Mouse (Mus musculus): ENCODE results near the gene Esrrg. TPM values are rescaled to one million over a fixed set of nuclear protein-coding genes. Genes with fewer than 3 reads are reported as not detected.

Gene Esrrg
- polyA plus RNA-seq, 1 experiment from 2014 or later, result 1.8 TPM

DNA sequence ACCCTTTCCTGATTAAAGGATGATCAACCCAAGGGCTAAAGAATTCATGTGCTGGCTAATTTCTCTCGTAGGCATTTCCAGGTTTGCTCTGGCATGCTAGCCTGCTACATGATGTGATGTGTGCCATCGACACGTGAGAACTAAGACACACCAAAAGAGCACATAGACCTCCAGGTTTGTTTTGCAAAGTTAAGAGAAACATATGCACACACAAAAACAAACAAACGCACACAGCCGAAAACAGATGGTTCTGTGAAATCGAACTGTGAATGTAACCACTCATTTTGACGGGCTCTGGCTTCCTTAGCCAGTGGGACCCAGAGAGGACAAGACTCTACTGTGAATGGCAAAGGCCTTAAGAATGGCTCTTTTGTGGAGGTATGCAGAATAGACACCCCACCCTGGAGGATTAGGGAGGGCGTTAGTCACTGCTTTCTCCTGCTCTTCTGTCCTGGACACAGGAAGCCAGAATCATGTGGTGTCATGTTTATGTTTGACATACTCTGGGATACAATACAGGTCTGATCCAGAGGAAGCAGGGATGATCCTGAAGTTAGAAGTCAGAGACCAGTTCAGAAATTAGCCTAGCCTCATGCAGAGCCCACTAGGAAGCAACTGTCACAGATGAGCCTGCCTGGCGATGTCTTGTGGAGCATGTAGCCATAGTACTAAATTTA, 217.0 kb downstream of the Esrrg start:
- Histone ChIP-seq H3K9ac (no peak overlapping the region), H3K4me3 (ENCODE audit: low read depth, low read length) (no peak overlapping the region), H3K4me1 (ENCODE audit: insufficient read depth) (peaks cover 10% of the 10 kb centered on the region; the same call in 1 of the 2 replicates), H3K4me2 (no peak overlapping the region), H3K27me3 (ENCODE audit: insufficient read depth, low read length) (no peaks in the 10 kb centered on the region), H3K9me3 (ENCODE audit: low read depth, low read length) (no peaks in the 10 kb centered on the region), H3K27ac (ENCODE audit: low read depth) (no peak overlapping the region; the same call in 1 of the 2 replicates), H3K36me3 (ENCODE audit: insufficient read depth) (no peaks in the 10 kb centered on the region)
- WGBS, result 72% methylated on average over 9 of the region's 9 CpGs
- no peak for DNase-seq
- peak; percentile 19; the same call in 1 of the 2 replicates for ATAC-seq (ENCODE audit: insufficient read depth)
- TF ChIP-seq CTCF (IDR thresholded peaks at IDR 0.05; ENCODE audit: low read depth), result no peak

DNA sequence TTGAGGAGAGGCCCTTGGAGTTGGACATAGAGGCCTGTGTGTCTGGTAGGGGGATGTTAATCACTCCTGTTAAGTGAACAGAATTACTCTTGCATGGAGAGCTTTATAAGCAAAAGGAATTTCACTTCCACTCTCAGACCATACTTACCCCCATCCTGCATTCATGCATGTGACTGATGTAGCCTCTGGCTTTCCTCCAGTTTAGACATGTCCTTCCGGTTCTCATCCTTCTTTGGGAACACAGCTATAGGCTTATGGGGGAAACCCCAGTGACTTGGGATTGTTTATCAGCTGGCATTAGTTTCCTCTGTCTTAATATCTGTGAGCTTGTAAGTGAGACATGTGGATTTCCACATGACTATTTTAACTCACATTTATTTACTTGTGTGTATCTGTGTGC, 217.5 kb downstream of the Esrrg start:
- Histone ChIP-seq H3K27ac (ENCODE audit: low read depth) (no peak overlapping the region; the same call in 1 of the 2 replicates), H3K4me3 (ENCODE audit: low read depth, low read length) (no peak overlapping the region), H3K36me3 (ENCODE audit: insufficient read depth) (no peaks in the 10 kb centered on the region), H3K27me3 (ENCODE audit: insufficient read depth, low read length) (no peaks in the 10 kb centered on the region), H3K4me1 (ENCODE audit: insufficient read depth) (peaks cover 10% of the 10 kb centered on the region; the same call in 1 of the 2 replicates), H3K9ac (no peak overlapping the region), H3K4me2 (no peak overlapping the region), H3K9me3 (ENCODE audit: low read depth, low read length) (no peaks in the 10 kb centered on the region)
- 43% methylated on average over 1 of the region's 1 CpGs for WGBS
- peak; percentile 77 for DNase-seq
- peak; percentile 81 for ATAC-seq (ENCODE audit: insufficient read depth)
- TF ChIP-seq CTCF (IDR thresholded peaks at IDR 0.05; ENCODE audit: low read depth), result no peak

DNA sequence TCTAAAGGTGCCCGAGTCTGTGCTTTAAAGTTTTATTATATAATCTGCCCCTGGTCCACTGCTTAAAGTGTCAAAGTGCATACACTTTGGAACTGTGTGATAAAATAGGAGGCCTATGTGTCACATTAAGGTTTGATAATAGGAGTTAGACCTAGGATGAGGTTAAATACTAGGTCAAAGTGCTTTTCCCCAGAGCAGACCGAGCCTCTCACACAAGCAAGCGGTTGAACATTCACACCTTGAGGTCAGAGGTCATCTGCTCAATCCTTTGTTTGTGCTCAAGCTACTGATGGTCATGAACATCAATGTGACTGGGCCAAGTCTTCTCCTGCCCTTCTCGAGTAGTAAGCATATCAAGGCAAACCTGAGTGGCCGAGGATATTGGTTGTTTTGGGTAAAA, 218.3 kb downstream of the Esrrg start:
- H3K27ac ChIP-seq (ENCODE audit: low read depth), result no peak overlapping the region
- no peaks in the 10 kb centered on the region for H3K27me3 ChIP-seq (ENCODE audit: insufficient read depth, low read length)
- peaks cover 10% of the 10 kb centered on the region; the same call in 1 of the 2 replicates for H3K4me1 ChIP-seq (ENCODE audit: insufficient read depth)
- ATAC-seq (ENCODE audit: insufficient read depth) (no peak), DNase-seq (peak; percentile 15)
- WGBS, result 60% methylated on average over 5 of the region's 5 CpGs
- no peak overlapping the region for H3K9ac ChIP-seq
- H3K4me2 ChIP-seq, result no peak overlapping the region
- no peaks in the 10 kb centered on the region for H3K9me3 ChIP-seq (ENCODE audit: low read depth, low read length)
- no peak for TF ChIP-seq CTCF (IDR thresholded peaks at IDR 0.05; ENCODE audit: low read depth)
- no peak overlapping the region for H3K4me3 ChIP-seq (ENCODE audit: low read depth, low read length)
- H3K36me3 ChIP-seq (ENCODE audit: insufficient read depth), result no peaks in the 10 kb centered on the region

DNA sequence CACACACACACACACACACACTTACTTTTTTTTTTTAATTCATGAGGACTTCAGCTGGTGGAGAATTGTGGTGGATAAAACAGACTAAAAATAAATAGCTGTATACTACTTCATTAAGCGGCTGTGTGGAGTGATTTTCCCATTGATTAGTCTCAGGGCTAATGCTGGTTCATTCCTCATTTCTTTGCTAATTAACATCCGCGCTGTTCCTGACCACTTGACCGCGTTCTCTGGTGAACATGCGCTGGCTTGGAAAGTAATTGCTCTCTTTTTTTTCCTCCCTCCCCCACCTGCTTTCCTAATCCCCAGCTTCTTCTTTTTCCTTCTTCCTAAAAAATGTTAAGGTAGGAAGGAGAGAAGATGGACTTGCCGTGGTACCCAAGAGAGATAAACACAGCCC, 222.3 kb downstream of the Esrrg start:
- Histone ChIP-seq H3K27ac (ENCODE audit: low read depth) (no peak overlapping the region), H3K27me3 (ENCODE audit: insufficient read depth, low read length) (no peaks in the 10 kb centered on the region), H3K36me3 (ENCODE audit: insufficient read depth) (no peaks in the 10 kb centered on the region), H3K4me3 (ENCODE audit: low read depth, low read length) (no peak overlapping the region), H3K9ac (no peak overlapping the region), H3K4me2 (no peak overlapping the region), H3K9me3 (ENCODE audit: low read depth, low read length) (no peaks in the 10 kb centered on the region; the same call in 1 of the 2 replicates), H3K4me1 (ENCODE audit: insufficient read depth) (peaks cover 7% of the 10 kb centered on the region; the same call in 1 of the 2 replicates)
- DNase-seq, result no peak
- no peak for ATAC-seq (ENCODE audit: insufficient read depth)
- no peak for TF ChIP-seq CTCF (IDR thresholded peaks at IDR 0.05; ENCODE audit: low read depth)
- 85% methylated on average over 7 of the region's 7 CpGs for WGBS

DNA sequence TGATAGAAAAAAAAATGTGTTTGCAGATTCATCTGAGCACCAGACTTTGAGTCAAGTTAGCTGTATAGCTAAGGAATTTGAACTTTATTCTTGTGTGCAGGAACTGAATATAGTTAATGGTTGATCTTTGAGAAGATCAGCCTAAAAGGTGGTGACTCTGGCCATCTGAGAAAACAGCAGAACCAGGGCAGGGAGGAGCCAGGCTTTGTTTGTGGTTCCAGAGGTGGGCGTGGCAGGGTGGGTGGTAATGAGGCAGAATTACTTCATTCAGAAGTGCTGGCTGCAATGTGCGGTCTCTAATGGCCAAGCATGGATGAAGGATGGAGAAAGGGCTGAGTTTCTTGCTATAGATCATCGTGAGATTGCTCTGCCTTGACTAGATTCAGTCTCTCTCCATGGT, 224.3 kb downstream of the Esrrg start:
- H3K4me3 ChIP-seq (ENCODE audit: low read depth, low read length), result no peak overlapping the region
- no peak for DNase-seq
- no peak overlapping the region for H3K9ac ChIP-seq
- no peak overlapping the region for H3K27ac ChIP-seq (ENCODE audit: low read depth)
- H3K27me3 ChIP-seq (ENCODE audit: insufficient read depth, low read length), result no peaks in the 10 kb centered on the region
- H3K4me2 ChIP-seq, result no peak overlapping the region
- 57% methylated on average over 3 of the region's 3 CpGs for WGBS
- no peak for TF ChIP-seq CTCF (IDR thresholded peaks at IDR 0.05; ENCODE audit: low read depth)
- no peaks in the 10 kb centered on the region for H3K4me1 ChIP-seq (ENCODE audit: insufficient read depth)
- H3K36me3 ChIP-seq (ENCODE audit: insufficient read depth), result no peaks in the 10 kb centered on the region
- no peaks in the 10 kb centered on the region; the same call in 1 of the 2 replicates for H3K9me3 ChIP-seq (ENCODE audit: low read depth, low read length)
- ATAC-seq (ENCODE audit: insufficient read depth), result no peak

DNA sequence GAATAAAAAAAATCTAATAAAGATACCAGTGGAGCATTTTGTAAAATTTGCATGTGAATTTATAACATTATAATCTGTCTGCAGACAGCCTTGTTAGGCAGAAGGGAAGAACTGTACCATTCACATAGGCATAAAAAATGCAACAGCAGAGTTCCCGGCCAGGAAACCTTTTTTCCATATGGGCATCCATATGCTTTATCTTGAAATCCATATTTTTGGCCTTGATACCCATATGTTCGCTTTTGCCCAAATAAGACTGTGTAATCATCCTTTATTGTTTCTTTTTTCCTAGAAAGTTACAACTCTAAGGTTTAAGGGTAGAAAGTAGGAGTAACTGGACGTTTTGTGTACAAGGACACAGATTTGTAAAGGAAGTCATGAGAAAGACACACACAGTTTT, 226.0 kb downstream of the Esrrg start:
- TF ChIP-seq CTCF (IDR thresholded peaks at IDR 0.05; ENCODE audit: low read depth), result no peak
- Histone ChIP-seq H3K4me2 (no peak overlapping the region), H3K27me3 (ENCODE audit: insufficient read depth, low read length) (no peaks in the 10 kb centered on the region), H3K9me3 (ENCODE audit: low read depth, low read length) (no peaks in the 10 kb centered on the region; the same call in 1 of the 2 replicates), H3K27ac (ENCODE audit: low read depth) (no peak overlapping the region), H3K4me1 (ENCODE audit: insufficient read depth) (no peaks in the 10 kb centered on the region), H3K9ac (no peak overlapping the region), H3K36me3 (ENCODE audit: insufficient read depth) (no peaks in the 10 kb centered on the region), H3K4me3 (ENCODE audit: low read depth, low read length) (no peak overlapping the region)
- 86% methylated on average over 3 of the region's 3 CpGs for WGBS
- DNase-seq (no peak), ATAC-seq (ENCODE audit: insufficient read depth) (no peak)

DNA sequence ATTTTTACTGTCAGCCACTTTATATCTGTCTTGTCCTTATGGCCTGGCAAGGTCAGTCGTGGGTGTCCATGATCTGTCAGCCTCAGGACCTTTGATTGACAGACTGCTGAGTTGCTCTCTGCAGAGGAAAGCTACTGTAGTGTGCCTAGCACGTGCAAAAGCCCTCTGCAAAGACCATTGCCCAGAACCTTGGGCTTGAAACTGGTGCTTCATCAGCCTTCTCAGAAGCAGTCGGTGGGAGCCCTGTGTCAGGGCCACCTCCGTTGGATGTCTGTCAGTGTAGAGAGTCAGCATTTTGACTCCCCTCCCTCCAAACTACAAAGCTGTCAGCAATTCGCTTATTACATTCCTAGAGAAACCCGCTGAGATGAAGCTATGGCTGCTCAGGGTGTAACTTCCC, 227.8 kb downstream of the Esrrg start:
- ATAC-seq (ENCODE audit: insufficient read depth), result no peak

More for the DNA sequence above, 227.8 kb downstream of the Esrrg start:
- 43% methylated on average over 6 of the region's 6 CpGs for WGBS
- Histone ChIP-seq H3K36me3 (ENCODE audit: insufficient read depth) (no peaks in the 10 kb centered on the region), H3K27ac (ENCODE audit: low read depth) (no peak overlapping the region), H3K27me3 (ENCODE audit: insufficient read depth, low read length) (no peaks in the 10 kb centered on the region), H3K4me1 (ENCODE audit: insufficient read depth) (no peaks in the 10 kb centered on the region), H3K9ac (no peak overlapping the region), H3K4me2 (no peak overlapping the region), H3K9me3 (ENCODE audit: low read depth, low read length) (no peaks in the 10 kb centered on the region; the same call in 1 of the 2 replicates), H3K4me3 (ENCODE audit: low read depth, low read length) (no peak overlapping the region)
- DNase-seq, result no peak
- no peak for TF ChIP-seq CTCF (IDR thresholded peaks at IDR 0.05; ENCODE audit: low read depth)
